Mouse (Mus musculus): ENCODE measurements at regions not wholly inside any gene's neighbourhood (a gene's known extent, or its start where the extent isn't known, plus 50 kb on each side); places are given as distances from the start of the nearest gene placed in this dataset.
"Not testable (repeated sequence)": the region's sequence is repeated elsewhere in the genome, so short reads cannot be mapped to it uniquely, and the experiment has no call there.

- no peak for DNase-seq (ENCODE audit: low read depth, low spot score)
Observed at GRCm38 (mm10) chr10:117567379-117568137, 61.7 kb upstream of the Cpm start.

DNA sequence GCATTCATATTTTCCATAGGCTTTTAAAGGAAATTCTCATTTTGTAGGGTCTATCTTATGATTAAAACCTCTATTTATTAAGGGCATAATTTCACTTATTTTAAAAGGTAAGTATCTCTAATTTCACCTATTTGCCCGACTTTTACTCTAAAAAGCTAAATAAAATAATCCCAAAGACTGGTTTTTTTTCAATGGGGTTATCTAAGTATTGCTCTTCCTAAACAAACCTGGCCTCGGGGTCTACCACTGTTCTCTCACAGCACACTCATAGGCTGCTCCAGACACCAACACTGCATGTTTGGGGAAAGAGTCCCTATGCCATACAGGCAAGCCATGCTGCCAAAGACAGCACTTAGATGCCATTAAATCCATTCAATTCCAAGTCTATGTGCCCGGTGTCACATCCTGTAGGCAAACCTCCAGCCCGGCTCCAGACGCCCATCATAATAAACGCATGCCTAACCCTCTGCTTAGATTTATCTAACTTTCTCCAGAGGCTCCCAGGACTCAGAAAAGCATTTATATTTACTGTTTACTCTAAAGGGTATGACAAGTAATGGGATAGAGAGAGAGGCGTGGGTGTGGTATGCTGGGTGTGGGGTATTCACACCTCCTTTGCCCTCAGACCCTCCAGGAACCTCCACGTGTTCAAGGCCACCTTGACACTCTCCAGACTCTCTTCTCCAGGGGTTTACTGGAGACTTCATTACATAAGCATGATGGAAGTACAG lies 62.5 kb upstream of the Cpm start:
- DNase-seq (ENCODE audit: low read depth, low spot score): no peak

DNA sequence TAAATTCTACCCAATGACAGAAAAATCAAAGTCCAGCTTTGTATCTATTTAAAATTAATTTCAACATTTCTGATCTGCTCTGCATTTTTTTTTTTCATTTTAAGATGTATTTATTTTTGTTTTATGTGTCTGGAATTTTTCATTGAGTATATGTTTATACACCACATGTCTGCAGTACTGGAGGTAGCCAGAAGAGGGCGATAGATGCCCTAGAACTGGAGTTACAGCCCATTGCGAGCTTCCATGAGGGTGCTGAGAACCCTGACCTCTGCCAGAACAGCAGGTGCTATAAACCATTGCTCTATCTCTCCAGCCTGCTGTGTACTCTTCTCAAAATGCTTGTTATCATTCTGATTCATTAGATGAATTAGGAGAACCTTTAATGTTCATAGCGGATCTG lies 63.1 kb upstream of the Cpm start:
- DNase-seq (ENCODE audit: low read depth, low spot score): no peak

DNA sequence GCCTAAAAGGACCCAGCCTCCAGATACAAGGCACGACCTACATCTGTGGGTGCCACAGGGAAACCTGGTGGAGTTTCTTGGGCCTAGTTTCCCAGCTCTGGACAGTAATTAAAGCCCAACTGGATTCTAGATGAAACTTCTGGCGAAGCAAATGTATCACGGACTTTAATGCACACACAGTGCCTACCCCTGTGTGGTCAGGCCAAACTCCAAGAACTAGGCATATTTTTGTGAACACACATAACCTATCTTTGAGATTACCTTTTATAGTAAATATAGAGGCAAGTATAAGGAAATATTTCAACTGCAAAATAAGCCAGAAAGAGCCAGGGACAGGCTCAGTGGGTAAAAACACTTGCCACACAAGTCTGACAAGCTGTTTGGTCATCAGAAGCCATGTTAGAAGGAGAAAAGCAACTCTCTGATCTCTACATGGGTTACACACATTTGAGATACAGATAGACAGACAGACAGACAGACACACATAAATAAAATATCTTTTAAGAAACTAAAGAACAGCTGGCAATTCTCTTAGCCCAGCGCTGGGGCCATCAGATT lies 63.7 kb upstream of the Cpm start:
- no peak for DNase-seq (ENCODE audit: low read depth, low spot score)

GRCm38 (mm10) chr10:117565110-117565509 lies 64.2 kb upstream of the Cpm start:
- no peak for DNase-seq (ENCODE audit: low read depth, low spot score)

GRCm38 (mm10) chr10:117564118-117565040 lies 64.9 kb upstream of the Cpm start:
- DNase-seq (ENCODE audit: low read depth, low spot score): no peak

GRCm38 (mm10) chr10:117563429-117564117 lies 65.7 kb upstream of the Cpm start:
- no peak for DNase-seq (ENCODE audit: low read depth, low spot score)

GRCm38 (mm10) chr10:117562850-117563248 lies 66.5 kb upstream of the Cpm start:
- DNase-seq (ENCODE audit: low read depth, low spot score): not testable (repeated sequence)

DNA sequence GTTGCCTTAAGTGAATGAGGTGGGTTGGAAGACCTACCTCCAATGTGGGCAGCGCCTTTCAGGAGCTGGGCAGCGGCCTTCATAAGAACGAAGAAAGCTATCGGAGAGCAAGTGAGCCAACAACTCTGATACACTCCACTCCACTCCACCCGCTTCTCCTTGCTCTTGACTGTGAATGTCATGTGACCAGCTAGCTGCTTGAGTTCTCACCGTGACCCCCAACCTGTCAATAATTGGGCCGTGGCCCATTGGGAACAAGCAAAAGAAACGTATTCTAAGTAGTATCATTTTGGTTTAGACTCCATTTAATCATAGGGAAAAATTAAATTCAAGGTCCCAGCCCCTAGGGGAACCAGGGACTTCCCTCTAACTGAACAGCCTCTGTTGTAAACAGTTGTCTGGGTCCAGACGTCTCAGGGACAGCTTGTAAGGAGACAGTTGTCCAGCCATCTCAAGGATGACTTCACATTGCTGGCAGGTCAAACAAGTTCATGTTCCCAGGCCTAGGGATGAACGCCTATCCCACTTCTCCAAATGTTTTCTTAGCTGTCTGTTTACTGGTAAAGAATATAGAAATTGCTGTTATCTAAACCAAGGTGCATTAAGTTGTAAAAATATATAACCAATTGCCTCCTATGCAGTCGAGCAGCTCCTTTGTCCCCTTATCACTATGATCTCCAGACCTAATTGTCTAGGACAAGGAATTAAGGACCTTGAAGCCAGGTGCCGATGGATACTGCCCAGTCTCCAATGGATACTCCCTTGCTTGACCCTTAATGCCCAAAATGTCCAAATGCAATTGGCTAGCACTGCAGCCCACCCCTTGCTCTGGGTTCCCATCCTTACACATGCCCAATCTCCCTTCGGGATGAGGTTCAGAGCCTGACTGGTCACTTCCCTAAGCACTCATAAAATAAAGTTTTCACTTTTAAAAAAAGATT lies 67.1 kb upstream of the Cpm start:
- no peak for DNase-seq (ENCODE audit: low read depth, low spot score)

DNA sequence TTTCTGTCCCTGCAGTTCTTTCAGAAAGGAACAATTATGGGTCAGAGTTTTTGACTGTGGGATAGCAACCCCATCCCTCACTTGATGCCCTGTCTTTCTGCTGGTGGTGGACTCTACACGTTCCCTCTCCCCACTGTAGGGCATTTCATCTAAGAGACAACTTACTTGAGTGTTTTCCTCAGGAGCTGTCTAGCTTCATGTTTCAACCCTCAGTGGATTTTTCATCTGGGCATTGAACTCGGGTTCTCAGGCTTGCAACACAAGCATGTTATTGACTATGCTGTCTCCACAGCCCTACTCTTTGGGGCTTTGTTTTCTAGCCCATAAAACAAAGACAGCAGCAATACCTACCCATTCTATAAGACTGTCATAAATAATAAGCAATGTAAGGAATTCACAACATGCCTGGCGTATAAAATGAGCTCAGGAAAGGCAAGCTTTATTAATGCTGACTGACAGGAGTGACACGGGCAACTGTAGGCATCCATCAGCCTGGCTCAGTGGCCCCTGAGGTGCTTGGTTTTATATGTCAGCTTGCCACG lies 68.0 kb upstream of the Cpm start:
- DNase-seq (ENCODE audit: low read depth, low spot score): no peak

GRCm38 (mm10) chr10:117560396-117561278 lies 68.7 kb upstream of the Cpm start:
- no peak for DNase-seq (ENCODE audit: low read depth, low spot score)

DNA sequence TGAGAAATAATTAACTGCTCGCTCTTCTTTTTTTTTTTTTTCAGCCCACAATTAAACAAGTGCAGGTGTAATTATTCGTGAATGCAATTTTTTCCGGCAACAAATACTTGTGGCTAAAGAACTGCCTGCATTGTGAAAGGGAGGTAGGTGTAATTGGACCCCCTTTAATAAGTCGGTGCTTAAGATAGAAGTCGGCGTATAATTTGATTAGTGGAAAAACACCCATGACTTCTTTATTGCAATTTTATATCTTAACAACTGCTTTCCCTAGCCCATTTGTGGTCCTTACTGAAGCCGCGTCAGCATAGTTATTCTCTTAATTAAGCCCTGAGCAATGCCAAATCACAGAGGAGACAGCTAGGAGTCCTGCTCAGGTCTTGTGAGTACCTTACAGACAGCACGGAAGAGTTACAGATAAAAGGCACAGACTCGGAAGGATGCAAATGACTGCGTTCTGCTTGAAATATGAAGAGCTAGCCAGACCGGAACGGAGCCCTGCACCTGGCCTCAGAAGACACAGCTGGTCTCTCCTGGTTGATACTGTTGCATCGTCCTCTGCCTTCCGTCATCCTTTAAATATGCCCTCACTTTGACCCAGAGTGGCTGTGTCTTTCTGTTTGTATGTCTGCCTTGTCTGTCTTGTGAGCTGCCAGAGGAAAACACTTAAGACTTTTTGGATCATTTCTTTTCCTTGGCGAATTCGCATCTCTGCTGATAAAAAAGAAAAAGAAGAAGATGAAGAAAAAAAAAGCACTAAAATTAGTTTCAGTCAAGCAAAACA lies 69.5 kb upstream of the Cpm start:
- DNase-seq (ENCODE audit: low read depth, low spot score): no peak

GRCm38 (mm10) chr10:117558891-117559614 lies 70.2 kb upstream of the Cpm start:
- DNase-seq (ENCODE audit: low read depth, low spot score): no peak

DNA sequence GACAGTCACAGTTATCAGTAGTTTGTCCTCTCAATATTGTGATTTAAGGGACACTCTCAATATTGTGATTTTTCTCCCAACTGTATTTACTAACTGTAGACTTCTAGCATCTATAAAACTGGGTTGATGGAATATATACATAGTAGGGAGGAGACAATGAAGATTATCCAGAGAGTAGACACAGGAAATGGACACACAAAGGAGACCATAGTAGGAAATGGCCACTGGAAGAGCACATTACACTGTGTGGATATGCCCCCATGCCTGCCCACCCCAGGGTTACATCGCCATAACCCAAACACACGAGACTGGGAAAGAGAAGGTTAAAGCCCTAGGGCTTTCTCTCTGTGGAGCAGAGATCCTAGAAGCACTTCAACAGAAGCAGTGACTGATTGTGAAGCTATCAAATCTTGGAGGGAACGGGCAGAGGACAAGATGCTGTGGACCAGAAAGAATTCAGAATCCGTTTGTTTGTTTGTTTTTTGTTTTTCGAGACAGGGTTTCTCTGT lies 71.0 kb upstream of the Cpm start:
- DNase-seq (ENCODE audit: low read depth, low spot score): no peak

- no peak for DNase-seq (ENCODE audit: low read depth, low spot score)
Observed at GRCm38 (mm10) chr10:117557666-117558065, 71.6 kb upstream of the Cpm start.

DNA sequence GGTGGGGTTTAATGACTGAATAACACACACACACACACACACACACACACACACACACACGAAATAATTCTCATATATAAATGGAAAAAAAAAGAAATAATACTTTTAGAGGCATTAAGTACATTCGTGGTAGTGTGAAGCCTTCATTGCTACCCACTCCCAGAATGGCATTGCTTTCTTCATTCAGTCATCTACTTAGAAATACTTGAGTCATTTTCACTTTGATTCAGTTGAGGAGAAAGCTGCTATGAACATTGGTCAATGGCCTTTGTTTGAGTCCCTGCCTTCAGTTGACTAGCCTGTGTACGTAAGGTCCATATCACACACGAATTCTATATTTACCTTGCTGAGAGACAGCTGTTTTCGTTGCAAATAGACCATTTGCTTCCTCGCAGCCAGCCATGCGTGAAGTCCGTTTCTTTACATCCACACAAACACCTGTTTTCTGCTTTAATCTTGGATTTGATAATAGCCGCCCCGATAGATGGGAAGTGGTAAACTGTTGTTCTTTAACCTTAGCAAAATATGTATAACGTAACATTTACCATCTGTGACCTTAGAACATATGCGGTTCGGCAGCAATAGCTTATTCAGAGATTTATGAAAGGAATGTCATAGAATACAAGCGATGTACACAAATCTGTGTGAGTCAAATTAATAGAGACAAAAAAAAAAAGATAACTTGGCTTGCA lies 72.3 kb upstream of the Cpm start:
- DNase-seq (ENCODE audit: low read depth, low spot score): no peak
